Mouse (Mus musculus): Measurements from ENCODE around the gene Nanog. TPM values are rescaled to one million over a fixed set of nuclear protein-coding genes. Genes with fewer than 3 reads are reported as not detected.
A peak's percentile ranks its signal among the peaks of the same experiment; 100 is the strongest.

Gene Nanog
- polyA plus RNA-seq (2012; rRNA removed), result 0.10 TPM in 1 of 2 replicates, not detected in the other

GRCm38 (mm10) chr6:122707036-122707800 is at the start of gene Nanog:
TSS of gene Nanog (plus strand) at chr6:122707489.
- H3K4me3 ChIP-seq (ENCODE audit: insufficient read depth, low read length), result no peak within 1 kb of the TSS
- TF ChIP-seq CTCF (IDR thresholded peaks at IDR 0.05; ENCODE audit: extremely low read depth, insufficient read depth, low read length), result no peak
- TF ChIP-seq POLR2A (IDR thresholded peaks at IDR 0.05; ENCODE audit: extremely low read depth, insufficient read depth, low read length), result no peak

DNA sequence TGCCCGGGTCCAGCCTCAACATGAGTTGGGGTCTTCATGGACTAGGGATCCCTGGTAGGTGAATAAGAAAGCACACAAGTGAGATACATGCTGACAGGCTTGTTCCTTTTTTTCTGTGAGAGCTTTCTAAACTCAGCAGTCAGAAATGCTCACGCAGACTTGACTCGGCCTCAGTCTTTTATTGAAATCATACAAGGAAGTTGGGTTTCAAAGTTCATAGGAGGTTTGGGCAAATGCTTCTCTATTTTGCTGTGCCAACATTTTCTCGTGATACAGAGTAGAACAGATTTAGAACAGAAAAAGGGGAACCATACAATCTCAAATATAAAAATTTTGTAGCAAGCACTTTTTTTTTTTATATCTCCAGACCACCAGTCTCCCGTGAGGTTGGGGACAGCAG is 49.7 kb upstream of the Nanog start:
- Histone ChIP-seq H3K4me3 (ENCODE audit: insufficient read depth, low read length) (no peak overlapping the region), H3K27ac (ENCODE audit: insufficient read depth, low read length) (no peak overlapping the region), H3K4me1 (ENCODE audit: control insufficient read depth, insufficient read depth, low read length) (no peaks in the 10 kb centered on the region)
- TF ChIP-seq POLR2A (IDR thresholded peaks at IDR 0.05; ENCODE audit: extremely low read depth, insufficient read depth, low read length), result no peak
- no peak for TF ChIP-seq CTCF (IDR thresholded peaks at IDR 0.05; ENCODE audit: extremely low read depth, insufficient read depth, low read length)

More at GRCm38 (mm10) chr6:122707036-122707800, at the start of gene Nanog:
- Histone ChIP-seq H3K27ac (ENCODE audit: insufficient read depth, low read length) (no peak within 1 kb of the TSS), H3K4me1 (ENCODE audit: control insufficient read depth, insufficient read depth, low read length) (peaks cover 2% of the 10 kb centered on the region; the same call in 1 of the 2 replicates)

GRCm38 (mm10) chr6:122659567-122659966 is 47.7 kb upstream of the Nanog start:
- no peak overlapping the region for H3K27ac ChIP-seq (ENCODE audit: insufficient read depth, low read length)
- no peak for TF ChIP-seq POLR2A (IDR thresholded peaks at IDR 0.05; ENCODE audit: extremely low read depth, insufficient read depth, low read length)
- TF ChIP-seq CTCF (IDR thresholded peaks at IDR 0.05; ENCODE audit: extremely low read depth, insufficient read depth, low read length), result no peak
- no peak overlapping the region for H3K4me3 ChIP-seq (ENCODE audit: insufficient read depth, low read length)
- H3K4me1 ChIP-seq (ENCODE audit: control insufficient read depth, insufficient read depth, low read length), result no peaks in the 10 kb centered on the region

DNA sequence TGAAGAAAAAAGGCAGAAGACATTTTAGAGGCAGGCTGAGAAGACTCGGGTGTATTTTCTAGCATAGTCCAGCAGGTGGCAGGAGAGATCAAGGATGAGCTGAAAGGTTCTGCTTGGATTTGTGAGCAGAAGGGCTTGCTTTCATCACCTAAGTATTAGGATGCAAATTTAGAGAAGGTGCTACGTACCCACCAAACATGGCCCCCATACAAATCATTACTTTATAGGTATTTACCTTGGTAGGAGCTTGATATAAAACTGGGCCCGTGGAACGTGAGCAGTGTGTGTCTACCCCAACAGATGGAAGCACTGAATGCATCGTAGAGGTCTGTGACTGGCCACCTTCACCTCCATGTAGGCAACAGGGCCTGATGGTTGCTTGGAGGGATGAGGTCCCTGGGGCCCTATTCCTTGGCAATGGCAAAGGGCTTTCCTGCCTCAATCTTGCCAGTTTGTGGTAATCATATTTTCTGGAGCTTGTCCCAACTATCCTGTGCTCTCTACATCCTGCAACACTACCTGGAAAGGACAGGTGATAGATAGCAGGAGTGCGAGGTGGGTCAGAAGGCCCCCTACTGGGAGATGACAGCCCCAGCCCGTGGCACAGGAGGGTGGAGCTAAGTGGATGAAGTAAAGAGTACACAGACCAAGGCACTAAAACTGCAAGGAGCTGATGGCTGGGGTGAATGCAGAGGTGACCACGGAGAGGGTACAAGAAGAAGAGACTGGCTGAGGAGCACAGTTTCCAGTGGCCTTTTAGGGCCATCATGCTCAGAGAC is 46.5 kb upstream of the Nanog start:
- H3K4me1 ChIP-seq (ENCODE audit: control insufficient read depth, insufficient read depth, low read length), result no peaks in the 10 kb centered on the region
- H3K27ac ChIP-seq (ENCODE audit: insufficient read depth, low read length), result no peak overlapping the region
- H3K4me3 ChIP-seq (ENCODE audit: insufficient read depth, low read length), result no peak overlapping the region
- TF ChIP-seq POLR2A (IDR thresholded peaks at IDR 0.05; ENCODE audit: extremely low read depth, insufficient read depth, low read length), result no peak
- peak; percentile 76 for TF ChIP-seq CTCF (IDR thresholded peaks at IDR 0.05; ENCODE audit: extremely low read depth, insufficient read depth, low read length)

DNA sequence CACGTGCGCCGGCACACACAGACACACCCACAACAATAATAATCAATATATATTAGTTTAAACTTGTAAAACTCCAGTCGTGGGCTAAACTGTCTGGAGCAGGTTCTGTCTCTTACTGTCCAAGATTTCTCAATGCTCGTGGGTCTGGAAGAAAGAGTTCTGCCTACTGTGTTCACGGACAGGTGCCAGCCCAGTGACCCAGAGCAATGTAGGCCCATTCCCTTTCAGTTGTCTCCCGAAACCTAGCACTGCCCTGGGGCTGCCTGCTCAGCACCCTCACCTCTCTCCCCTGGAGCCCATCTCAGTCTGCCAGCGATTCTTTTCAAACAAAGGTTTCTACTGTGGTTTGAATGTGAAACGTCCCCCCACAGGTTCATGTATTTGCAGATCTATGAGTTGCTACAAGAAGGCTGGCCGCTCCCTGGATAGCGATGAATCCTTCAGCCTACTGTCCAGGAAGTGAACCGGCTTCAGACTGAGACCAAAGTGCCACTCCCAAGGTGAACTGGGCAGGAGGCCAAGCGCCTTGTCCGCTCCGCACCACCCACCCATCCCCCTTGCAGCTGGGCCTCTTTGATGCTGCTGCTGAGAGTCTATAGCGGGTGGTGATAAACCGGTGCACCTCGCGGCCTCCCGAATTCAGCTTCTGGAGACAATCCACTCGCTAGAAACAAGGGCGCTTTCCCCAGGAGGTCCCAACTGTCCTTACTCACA is 44.6 kb upstream of the Nanog start:
- TF ChIP-seq CTCF (IDR thresholded peaks at IDR 0.05; ENCODE audit: extremely low read depth, insufficient read depth, low read length), result no peak
- TF ChIP-seq POLR2A (IDR thresholded peaks at IDR 0.05; ENCODE audit: extremely low read depth, insufficient read depth, low read length), result no peak
- no peak overlapping the region for H3K27ac ChIP-seq (ENCODE audit: insufficient read depth, low read length)
- H3K4me1 ChIP-seq (ENCODE audit: control insufficient read depth, insufficient read depth, low read length), result no peaks in the 10 kb centered on the region
- no peak overlapping the region for H3K4me3 ChIP-seq (ENCODE audit: insufficient read depth, low read length)

DNA sequence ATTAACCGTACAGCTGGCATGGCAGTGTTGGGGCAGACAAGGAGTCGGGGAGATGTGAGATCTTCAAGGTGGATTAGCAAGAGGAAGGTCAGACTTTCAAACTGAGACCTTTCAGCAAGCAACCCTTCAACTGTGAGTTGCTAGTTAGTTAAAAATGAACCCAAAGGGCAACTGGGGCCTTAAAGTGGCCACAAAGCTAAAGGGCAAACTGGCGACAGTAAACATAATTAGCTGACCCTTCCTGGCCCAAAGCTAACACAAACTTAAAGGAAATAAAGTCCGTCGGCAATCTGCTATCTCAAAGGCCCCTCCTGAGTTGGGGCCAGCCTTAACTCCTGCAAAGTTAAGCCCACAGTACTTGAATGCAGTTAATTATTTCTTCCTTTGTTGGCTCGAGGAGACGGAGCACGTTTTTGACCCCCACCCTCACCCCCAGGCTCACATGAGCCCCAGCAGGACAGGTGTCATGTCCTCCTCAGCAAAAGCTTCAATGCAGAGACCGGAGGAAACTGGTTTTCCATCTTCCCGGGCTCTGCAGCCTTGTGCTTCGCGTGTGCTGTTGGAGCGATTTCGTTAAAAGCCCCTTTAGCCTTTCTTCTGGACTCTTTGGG is 43.6 kb upstream of the Nanog start:
- Histone ChIP-seq H3K27ac (ENCODE audit: insufficient read depth, low read length) (no peak overlapping the region), H3K4me1 (ENCODE audit: control insufficient read depth, insufficient read depth, low read length) (no peaks in the 10 kb centered on the region), H3K4me3 (ENCODE audit: insufficient read depth, low read length) (no peak overlapping the region)
- TF ChIP-seq CTCF (IDR thresholded peaks at IDR 0.05; ENCODE audit: extremely low read depth, insufficient read depth, low read length) (no peak), POLR2A (IDR thresholded peaks at IDR 0.05; ENCODE audit: extremely low read depth, insufficient read depth, low read length) (no peak)

DNA sequence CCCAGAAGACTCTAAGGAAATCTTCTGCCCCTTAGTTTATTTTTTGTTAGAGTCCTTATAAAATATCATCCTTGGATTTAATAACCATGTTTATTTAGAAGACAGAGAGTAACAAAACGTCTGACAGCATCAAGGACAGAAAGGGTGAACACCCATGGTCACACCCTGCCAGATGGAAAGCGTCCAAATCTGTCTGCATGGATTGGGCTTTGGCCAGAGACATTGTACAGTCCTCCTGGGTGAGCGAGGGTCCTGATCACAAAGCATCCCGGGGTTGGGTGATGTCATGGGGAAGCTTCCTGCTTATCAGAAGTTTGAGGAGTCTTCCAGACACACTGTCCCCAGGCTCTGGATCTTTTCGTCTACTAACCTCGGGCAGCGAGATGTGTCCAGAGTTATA is 41.4 kb upstream of the Nanog start:
- TF ChIP-seq CTCF (IDR thresholded peaks at IDR 0.05; ENCODE audit: extremely low read depth, insufficient read depth, low read length) (no peak), POLR2A (IDR thresholded peaks at IDR 0.05; ENCODE audit: extremely low read depth, insufficient read depth, low read length) (no peak)
- no peak overlapping the region for H3K27ac ChIP-seq (ENCODE audit: insufficient read depth, low read length)
- H3K4me3 ChIP-seq (ENCODE audit: insufficient read depth, low read length), result no peak overlapping the region
- peaks cover 2% of the 10 kb centered on the region; the same call in 1 of the 2 replicates for H3K4me1 ChIP-seq (ENCODE audit: control insufficient read depth, insufficient read depth, low read length)

DNA sequence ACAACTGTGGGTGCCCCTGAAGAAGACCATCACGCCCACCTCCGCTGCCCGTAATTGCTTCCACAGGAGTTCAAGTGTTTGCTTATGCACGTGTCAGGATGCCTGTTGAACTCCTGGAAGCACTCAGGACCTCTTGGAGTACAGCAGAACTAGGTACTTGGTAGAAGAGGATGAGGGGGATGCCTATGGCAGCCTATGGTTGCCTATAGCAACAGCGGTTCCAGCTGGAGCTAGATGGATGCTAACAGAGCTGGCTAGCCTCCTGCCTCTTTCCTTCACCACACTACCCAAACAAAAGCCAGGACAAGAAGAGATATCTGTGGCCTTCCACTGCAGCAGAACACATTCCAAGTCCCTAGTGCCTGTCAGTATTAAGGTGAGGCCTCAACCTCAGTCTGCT is 39.6 kb upstream of the Nanog start:
- TF ChIP-seq POLR2A (IDR thresholded peaks at IDR 0.05; ENCODE audit: extremely low read depth, insufficient read depth, low read length), result no peak
- TF ChIP-seq CTCF (IDR thresholded peaks at IDR 0.05; ENCODE audit: extremely low read depth, insufficient read depth, low read length), result no peak
- no peak overlapping the region for H3K4me3 ChIP-seq (ENCODE audit: insufficient read depth, low read length)
- H3K4me1 ChIP-seq (ENCODE audit: control insufficient read depth, insufficient read depth, low read length), result peaks cover 2% of the 10 kb centered on the region; the same call in 1 of the 2 replicates
- no peak overlapping the region for H3K27ac ChIP-seq (ENCODE audit: insufficient read depth, low read length)

DNA sequence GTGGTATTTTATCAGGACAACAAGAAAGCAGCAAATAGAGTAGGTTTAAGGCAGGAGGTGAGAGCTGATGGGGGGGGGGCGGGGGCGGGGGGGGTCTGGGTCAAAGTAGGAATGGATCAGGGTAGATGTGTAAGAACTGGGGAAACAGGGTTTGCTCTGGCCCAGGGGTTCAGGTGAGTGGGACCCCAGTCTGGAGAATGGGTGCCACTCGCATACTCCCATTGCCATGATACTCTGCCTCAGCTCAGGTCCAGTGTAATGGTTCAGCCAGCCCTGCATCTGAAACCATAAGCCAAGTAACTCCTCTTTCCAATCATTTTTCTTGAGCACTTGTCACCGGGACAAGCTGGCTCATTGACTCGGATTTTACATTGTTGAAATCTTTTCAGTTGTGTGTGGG is 38.5 kb upstream of the Nanog start:
- no peak overlapping the region for H3K4me3 ChIP-seq (ENCODE audit: insufficient read depth, low read length)
- no peak for TF ChIP-seq CTCF (IDR thresholded peaks at IDR 0.05; ENCODE audit: extremely low read depth, insufficient read depth, low read length)
- TF ChIP-seq POLR2A (IDR thresholded peaks at IDR 0.05; ENCODE audit: extremely low read depth, insufficient read depth, low read length), result no peak

More for the DNA sequence above, 38.5 kb upstream of the Nanog start:
- no peak overlapping the region for H3K27ac ChIP-seq (ENCODE audit: insufficient read depth, low read length)
- H3K4me1 ChIP-seq (ENCODE audit: control insufficient read depth, insufficient read depth, low read length), result peaks cover 2% of the 10 kb centered on the region; the same call in 1 of the 2 replicates
